Mouse (Mus musculus) ES-E14 (cell line): ENCODE measurements at regions not wholly inside any gene's neighbourhood (a gene's known extent, or its start where the extent isn't known, plus 50 kb on each side); places are given as distances from the start of the nearest gene placed in this dataset.

ENCODE experiments used
- CHD2 ChIP-seq: IDR thresholded peaks from 2 replicates; pipeline ENCODE4 v1.6.1; 2014; ENCODE audit warnings: mild to moderate bottlenecking, low read depth, low read length, inconsistent platforms
- HCFC1 ChIP-seq: IDR thresholded peaks from 2 replicates; pipeline ENCODE4 v1.6.1; 2012; ENCODE audit warnings: low read length, inconsistent platforms, borderline replicate concordance; ENCODE audit not compliant: insufficient read depth
- MAFK ChIP-seq: IDR thresholded peaks from 2 replicates; pipeline ENCODE4 v1.6.1; 2014; ENCODE audit warnings: mild to moderate bottlenecking, low read depth, low read length, inconsistent platforms; ENCODE audit not compliant: insufficient read depth
- ZC3H11A ChIP-seq: IDR thresholded peaks from 2 replicates; pipeline ENCODE4 v1.6.1; 2012; ENCODE audit warnings: low read depth, mild to moderate bottlenecking, inconsistent platforms, low read length, borderline replicate concordance
- ZNF384 ChIP-seq: IDR thresholded peaks from 2 replicates; pipeline ENCODE4 v1.6.1; 2012; ENCODE audit warnings: low read depth, low read length, inconsistent platforms

DNA sequence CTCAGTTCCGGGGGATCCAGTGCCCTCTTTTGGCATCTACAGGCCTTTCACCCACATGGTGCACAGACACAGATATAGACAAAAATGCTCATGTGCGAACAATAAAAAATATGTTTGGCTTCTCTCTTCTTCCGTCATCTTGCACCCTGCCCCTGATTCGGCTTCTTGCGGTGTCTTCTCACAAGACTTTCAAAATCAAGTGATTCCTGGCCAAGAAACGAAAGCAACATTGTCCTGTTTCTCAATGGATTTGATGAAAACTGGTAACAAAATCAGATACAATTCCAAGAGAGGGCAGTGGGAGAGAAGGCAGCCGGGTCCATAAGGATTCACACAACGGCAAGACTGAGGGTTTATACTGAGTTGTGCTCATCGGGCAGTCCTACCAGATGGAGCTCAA is 85.0 kb downstream of the 1700020N01Rik start:
- TF ChIP-seq HCFC1 (no peak), ZNF384 (no peak), MAFK (no peak), ZC3H11A (no peak), CHD2 (no peak)
